Mouse (Mus musculus) megakaryocyte-erythroid progenitor cell, adult 5-6 weeks (primary cell): Measurements from ENCODE around the gene Kcnip1. TPM values are rescaled to one million over a fixed set of nuclear protein-coding genes. Genes with fewer than 3 reads are reported as not detected.
A peak's percentile ranks its signal among the peaks of the same experiment; 100 is the strongest.

Source experiments
- ATAC-seq: replicated peaks from 2 replicates; pipeline ENCODE4 v1.8.0; 2016; ENCODE audit warnings: mild to moderate bottlenecking, inconsistent platforms; ENCODE audit not compliant: severe bottlenecking, poor library complexity, low FRiP score, low TSS enrichment
- total RNA-seq, 2 experiments: library from RNA; stranded (forward) in 1 of 2; stranded (reverse) in 1 of 2; fragments of 200-1000, 215-1000 nt in 1 of 2; fragments of >200 nt in 1 of 2; fragmentation: Nextera tagmentation in 1 of 2; gene quantifications; 2 replicates each; pipeline ENCODE4 v1.2.3; 2014 to 2017

The Kcnip1 gene
- total RNA-seq, 2 experiments from 2014 or later, result not detected

- ATAC-seq, result no peak
These were observed 252.8 kb downstream of the Kcnip1 start for GRCm38 (mm10) chr11:33740187-33740586.

DNA sequence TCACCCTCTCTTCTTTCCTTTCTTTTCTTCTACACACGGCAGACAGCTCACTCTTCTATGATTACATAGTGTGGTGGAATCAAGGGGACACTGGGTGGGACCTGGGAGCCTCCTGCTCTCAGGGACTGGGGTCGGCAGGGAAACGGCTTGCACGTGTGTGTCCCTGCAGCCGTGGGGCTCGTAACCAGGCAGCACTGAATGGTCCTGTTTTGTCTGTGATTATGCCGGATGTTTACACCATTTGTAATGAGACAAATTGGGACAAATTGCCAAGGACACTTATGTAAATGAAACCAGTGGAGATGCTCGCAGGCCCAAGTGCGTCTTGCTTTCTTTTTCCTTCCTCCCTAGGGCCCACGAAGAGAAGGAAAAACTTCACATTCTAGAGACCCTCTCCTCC, 256.5 kb downstream of the Kcnip1 start:
- ATAC-seq, result no peak

GRCm38 (mm10) chr11:33733269-33733668, 259.7 kb downstream of the Kcnip1 start:
- 0 out of 2 replicates have a peak, but pooled peaks have one; percentile 60 for ATAC-seq

DNA sequence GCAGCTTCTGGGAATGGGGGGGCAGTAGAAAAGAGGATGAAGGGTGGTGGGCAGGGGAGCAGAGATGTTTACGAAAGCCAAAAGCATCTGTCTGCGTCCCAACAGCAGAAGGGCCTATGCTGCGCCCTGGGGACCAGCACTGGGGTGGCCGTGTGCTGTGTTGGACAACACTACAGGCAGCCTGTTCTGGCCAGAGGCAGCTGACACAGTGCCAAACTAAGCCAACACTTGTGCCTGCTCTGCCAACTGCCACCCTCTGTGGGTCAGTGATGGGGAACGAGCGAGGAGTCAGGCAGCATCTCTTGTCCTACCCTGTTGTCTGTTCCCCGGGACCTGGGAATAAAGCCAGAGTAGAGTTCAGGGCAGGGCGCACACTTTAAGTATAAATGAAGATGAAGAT, 260.6 kb downstream of the Kcnip1 start:
- no peak for ATAC-seq

DNA sequence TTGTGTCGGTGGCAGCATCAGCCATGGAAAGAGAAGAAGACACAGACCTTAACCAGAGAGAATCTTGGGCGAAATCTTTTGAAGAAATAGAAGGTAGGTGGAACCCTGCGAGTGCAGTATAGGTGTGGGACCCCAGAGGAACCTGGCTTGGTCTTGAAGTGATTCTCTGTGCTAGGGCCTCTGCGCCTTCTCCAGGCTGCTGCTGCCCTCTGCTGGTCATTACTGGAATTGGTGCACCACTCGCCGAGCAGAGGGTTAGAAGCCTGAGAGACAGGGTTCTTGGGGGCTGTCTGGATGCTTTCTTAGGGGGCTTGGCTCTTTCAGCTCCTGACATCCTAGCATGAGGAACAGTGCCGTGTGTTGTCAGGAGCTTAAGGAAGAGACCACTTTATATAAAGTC, 271.7 kb downstream of the Kcnip1 start:
- ATAC-seq, result peak; percentile 63; the same call in 1 of the 2 replicates

DNA sequence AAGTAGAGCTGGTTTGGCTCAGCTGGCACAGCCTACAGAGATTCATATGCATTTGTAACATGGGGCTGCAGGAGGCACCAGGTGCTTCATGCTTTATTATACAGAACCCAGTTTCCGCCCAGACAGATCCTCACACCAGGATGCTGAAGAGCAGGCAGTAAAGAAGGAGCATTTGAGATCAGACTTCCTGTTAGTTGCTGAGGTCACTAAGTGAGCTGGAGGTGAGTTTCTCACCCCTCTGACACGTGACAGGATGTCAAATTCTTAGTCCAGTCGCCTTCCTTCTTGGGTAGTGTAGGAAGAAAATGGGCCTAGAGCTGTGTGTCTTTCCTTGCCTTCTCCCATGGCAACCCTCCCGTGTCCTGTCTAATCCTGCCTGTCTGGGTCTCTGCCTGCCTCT, 286.2 kb downstream of the Kcnip1 start:
- no peak for ATAC-seq

DNA sequence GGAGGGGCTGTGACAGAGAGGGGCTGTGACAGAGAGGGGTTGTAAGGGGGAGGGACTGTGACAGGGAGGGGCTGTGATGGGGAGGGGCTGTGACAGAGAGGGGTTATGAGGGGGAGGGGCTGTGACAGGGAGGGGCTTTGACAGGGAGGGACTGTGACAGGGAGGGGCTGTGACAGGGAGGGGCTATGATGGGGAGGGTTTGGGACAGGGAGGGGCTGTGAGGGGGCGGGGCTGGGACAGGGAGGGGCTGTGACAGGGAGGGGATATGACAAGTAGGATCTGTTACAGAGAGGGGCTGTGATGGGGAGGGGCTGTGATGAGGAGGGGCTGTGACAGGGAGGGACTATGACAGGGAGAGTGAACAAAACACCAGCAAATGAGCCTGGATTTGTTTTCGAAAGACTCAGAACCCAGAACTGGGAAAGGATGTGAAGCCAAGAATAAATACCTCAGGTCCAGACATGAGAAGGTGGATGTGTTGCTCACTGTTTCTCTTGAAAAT, 290.9 kb downstream of the Kcnip1 start:
- no peak for ATAC-seq

DNA sequence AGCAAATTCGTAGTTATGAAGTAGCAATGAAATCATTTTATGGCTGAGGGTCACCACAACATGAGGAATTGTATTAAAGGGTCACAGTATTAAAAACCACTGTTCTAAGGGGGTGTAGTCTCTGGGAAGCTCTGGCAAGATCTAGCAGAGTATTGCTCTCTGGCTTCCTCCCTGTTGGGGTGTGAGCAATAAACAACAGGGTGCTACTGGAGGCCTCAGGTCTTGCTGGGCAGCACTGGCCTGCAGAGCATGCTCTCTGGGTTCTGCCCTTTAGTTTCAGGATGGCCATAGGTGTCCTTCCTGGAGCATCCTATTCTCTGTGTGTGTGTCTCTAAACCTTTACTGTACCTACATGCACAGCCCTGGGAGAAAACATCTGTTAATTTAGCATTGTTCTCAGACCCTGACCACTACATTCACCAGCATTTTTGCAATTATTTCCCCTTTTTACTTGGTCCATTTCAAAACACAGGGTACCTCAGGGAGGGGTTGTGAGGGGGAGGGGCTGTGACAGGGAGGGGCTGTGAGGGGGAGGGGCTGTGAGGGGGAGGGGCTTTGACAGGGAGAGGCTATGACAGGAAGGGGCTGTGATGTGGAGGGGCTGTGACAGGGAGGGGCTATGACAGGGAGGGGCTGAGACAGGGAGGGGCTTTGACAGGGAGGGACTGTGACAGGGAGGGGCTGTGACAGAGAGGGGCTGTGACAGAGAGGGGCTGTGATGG, 291.6 kb downstream of the Kcnip1 start:
- ATAC-seq, result no peak

DNA sequence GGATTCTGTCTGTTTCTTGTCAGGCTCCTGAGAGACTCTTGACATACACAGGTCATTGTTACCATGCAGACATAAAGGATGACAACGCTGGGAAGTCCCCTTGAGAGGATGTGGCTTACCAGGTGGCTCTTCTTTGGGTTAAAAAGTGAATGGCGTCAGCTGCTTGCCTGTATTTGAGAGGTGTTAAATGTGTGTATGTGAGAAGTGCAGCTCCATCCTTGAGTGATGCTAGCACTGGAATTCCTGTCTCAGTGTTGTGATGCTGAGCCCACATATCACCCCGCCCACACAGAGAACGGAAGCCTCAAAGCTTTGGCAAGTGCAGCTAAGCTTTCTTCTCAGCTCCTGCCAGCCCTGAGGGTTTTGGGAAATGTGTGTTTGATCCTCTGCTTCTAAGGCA, 292.2 kb downstream of the Kcnip1 start:
- ATAC-seq, result no peak

DNA sequence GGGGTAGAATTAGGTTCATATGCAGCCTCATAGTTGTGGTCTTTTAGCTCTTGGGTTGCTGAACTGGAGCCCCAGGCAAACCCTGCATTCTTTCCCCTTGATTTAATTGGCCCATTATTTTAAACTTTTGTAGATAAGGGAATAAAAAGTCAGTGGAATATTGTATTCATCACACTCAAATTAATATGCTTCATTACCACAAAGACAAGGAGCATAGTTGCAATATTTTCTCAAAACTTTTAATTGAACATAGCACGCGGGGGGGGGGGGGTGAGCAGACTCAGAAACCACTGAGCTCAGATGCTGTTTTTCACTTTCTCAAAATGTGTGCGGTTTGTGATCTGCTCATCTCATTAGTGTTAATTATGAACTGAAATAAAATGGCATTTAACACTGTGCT, 302.8 kb downstream of the Kcnip1 start:
- no peak for ATAC-seq

GRCm38 (mm10) chr11:33685904-33686303, 307.0 kb downstream of the Kcnip1 start:
- no peak for ATAC-seq

GRCm38 (mm10) chr11:33680151-33680550, 312.8 kb downstream of the Kcnip1 start:
- ATAC-seq, result no peak

- no peak for ATAC-seq
These were observed 322.6 kb downstream of the Kcnip1 start for GRCm38 (mm10) chr11:33670105-33670965.

- no peak for ATAC-seq
These were observed 324.6 kb downstream of the Kcnip1 start for GRCm38 (mm10) chr11:33668376-33668775.

DNA sequence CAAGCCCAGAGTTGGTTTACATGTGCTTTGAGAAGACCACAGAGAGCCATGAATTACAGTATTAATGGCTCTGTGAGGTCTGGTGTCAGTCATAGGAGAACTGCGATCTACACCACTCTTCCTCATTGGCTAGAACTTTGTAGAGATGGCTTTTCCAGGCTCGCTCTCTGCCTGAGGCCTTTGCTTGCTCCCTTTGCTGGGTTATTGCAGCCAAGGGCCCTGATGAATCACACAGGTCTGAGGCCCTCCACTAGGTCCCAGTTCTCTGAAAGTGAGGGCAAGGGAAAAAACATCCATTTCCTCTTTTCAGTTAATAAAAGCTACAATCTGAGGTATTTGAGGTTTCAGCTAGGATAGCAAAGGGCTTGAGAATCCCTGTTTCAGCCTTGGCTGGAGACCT, 329.4 kb downstream of the Kcnip1 start:
- ATAC-seq, result no peak

DNA sequence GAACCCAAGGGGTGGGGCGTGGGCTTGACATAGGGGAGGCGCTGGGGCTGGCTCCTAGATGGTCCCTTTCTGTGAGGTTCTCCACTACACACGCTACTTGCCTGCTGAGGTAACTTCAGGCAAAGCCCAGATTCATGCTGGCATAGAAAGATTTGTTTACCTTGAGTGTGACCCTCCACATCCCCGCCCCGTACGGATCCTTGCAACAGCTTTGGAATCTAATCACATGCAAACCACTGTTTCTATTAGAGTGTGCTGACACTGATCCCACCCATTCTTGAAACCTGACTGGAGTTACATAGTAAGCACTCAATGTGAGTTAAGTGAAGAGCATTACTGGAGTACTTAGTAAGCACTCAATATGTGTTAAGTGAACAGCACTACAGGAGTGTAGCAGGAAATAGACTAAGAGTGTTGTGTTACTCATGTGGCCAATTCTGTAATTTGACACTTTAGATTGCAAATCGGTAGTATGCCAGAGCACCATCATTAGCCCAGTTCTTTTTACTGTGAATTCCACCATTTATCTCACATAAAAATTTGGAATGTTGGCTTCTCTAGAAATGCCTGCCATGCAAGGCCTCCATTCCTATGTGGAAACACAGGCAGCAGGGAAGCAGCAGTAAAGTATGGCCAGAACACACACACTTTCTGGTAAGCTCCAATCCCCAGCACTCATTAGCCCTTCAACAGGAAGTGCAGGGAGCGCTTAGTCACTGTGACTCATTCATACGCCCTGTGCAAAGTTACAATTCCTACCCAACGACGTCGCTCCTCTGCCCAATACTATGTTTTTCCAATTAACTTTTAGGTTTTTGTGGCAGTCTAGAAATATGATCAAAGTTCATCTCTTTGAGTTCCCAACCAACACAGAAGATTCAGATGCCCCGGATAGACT, 332.7 kb downstream of the Kcnip1 start:
- ATAC-seq, result no peak

DNA sequence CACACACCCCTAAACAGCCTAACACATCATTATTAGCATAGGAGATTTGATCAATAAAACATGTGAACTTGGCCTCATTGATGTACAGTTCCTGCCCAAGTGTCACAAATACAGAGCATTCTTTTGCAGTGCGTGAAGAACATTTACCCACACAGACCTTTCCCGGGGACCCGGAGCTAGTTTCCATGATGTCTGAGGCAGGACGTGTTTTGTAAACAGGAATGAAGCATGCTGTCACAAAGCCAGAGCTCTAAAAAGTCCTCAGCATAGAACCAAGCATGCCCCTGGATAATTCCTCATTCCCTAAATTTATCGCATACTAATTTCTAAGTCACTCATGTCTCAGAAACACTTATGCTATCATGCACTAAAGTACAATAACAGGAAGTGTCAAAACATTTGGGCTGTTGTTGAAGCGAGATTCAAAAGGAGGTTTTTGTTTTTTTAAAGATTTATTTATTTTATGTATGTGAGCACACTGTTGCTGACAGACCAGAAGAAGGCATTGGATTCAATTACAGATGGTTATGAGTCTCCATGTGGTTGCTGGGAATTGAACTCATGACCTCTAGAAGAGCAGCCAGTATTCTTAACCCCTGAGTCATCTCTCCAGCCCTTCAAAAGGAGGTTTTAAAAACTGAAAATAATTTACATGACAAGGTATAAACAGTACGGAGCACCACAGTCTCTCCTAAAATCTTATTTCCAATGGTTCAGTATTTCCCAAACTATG, 336.9 kb downstream of the Kcnip1 start:
- no peak for ATAC-seq

DNA sequence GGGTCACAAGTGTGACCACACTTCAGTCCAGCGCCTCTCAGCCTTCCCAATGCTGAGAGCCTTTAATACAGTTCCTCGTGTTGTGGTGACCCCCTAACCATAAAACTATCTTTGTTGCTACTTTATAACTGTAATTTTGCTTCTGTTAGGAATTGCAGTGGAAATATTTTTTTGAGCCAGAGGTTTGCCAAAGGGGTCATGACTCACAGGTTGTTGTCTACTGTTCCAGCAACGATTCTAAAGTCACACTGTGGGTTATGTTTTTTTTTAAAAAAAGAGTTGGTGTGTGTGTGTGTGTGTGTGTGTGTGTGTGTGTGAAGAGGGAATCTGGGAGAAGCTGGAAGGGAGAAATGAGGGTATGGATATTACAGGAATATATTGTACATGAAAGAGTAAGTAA, 337.7 kb downstream of the Kcnip1 start:
- ATAC-seq, result no peak

DNA sequence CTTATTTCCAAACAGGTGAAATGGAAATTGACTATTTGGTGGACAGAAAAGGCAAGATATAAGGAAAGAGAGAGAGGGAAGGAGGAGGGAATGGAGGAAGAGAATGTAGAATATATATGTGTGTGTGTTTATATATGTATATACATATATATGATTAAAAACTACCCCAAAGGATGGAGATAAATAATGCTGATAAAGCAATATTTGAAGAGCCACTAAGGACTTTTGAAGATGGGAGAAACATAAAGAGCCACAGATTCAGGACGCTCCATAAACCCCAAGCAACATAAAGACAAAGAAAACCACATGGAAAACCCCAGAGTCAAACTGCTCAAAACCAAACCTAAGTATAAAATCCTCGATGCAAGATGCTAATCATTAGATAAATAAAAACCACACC, 338.5 kb downstream of the Kcnip1 start:
- ATAC-seq, result no peak
